Mouse (Mus musculus) frontal cortex, postnatal 36 days (tissue): ENCODE measurements around the gene Aqp9.

Experiments used
- DNase-seq, 2 experiments: peaks; one replicate each; pipeline ENCODE4 v3.0.0; 2022; ENCODE audit warnings: low spot score in 2 of 2

Aqp9 gene

GRCm38 (mm10) chr9:71066491-71066890, 102.0 kb downstream of the Aqp9 start:
- DNase-seq: no peak

- no peak for DNase-seq
Observed at GRCm38 (mm10) chr9:71065343-71065875, 103.1 kb downstream of the Aqp9 start.

DNA sequence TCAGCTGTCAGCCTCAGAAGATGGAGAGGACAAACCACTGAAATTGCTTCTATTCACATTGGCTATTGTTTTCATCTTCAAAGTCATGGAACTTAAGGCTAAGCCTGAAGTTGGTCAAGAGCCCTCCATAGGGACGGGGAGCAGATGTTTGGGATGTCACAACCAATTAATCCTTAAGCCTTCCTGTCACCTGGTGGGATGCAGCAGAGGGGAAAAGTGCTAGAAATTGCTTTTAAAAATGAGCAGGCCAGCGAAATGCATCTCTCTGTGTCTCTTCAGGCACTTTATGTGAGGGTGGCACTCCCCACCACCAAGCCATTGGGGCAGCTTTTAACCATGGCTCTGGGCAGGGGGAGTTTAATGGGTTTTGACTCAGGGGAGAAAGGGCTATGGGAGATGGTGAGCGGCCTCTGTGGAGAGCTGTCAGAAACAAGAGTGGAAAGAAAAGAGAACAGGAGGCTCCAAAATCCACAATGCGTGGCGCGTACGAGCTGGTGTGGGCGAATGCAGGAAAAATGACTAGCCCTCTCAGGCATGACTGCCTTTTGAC, 104.1 kb downstream of the Aqp9 start:
- DNase-seq: no peak

GRCm38 (mm10) chr9:71063551-71063950, 104.9 kb downstream of the Aqp9 start:
- no peak for DNase-seq

DNA sequence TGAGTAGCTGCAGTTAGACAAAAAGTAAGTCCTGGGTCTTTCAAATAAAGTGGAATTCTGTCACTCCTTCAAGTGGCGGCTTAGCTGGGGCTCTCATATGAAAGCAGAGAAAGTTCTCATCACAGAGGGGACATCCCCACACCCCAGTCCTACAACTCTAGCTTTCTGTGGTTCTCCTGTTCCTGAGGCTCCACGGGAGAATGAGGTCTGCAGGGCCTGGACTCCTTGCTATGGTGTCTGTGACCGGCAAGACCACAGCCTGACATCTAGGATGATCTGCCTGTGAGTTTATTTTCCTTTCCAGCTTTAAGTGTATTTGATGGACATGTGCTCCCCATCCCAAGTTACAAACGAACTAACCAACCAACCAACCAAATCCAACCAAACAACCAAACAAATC, 105.5 kb downstream of the Aqp9 start:
- DNase-seq: no peak

- DNase-seq: no peak
Observed at GRCm38 (mm10) chr9:71062301-71062700, 106.2 kb downstream of the Aqp9 start.
